Mouse (Mus musculus): ENCODE data around the gene Mrpl45. TPM values are rescaled to one million over a fixed set of nuclear protein-coding genes. Genes with fewer than 3 reads are reported as not detected.

Gene Mrpl45
- polyA plus RNA-seq (2017; shearing (Covaris generic)): 12.6 TPM

GRCm38 (mm10) chr11:97315504-97316503, at the start of gene Mrpl45:
Mrpl45 (plus strand) TSS chr11:97315716.

GRCm38 (mm10) chr11:97280216-97280861, 35.2 kb upstream of the Mrpl45 start, which contains the start of gene Npepps:
Npepps (minus strand) TSS chr11:97280638.

GRCm38 (mm10) chr11:97352027-97352684, 36.6 kb downstream of the Mrpl45 start, which contains the start of gene Gpr179:
Gpr179 (minus strand) TSS chr11:97352077.

GRCm38 (mm10) chr11:97361948-97362648, 46.6 kb downstream of the Mrpl45 start, which contains the start of gene Socs7:
Socs7 (plus strand) TSS chr11:97362551.

Other genes with a start within 250 kb of the Mrpl45 start
- gene Tbx21, start 200.4 kb upstream of the Mrpl45 start, polyA plus RNA-seq (2017; shearing (Covaris generic)): 208 TPM
- gene Tbkbp1, start 164.2 kb upstream of the Mrpl45 start, polyA plus RNA-seq (2017; shearing (Covaris generic)): 4.8 TPM
- 20.3 TPM for gene Kpnb1, start 127.8 kb upstream of the Mrpl45 start, polyA plus RNA-seq (2017; shearing (Covaris generic))
- gene Npepps, start 35.1 kb upstream of the Mrpl45 start, polyA plus RNA-seq (2017; shearing (Covaris generic)): 44.7 TPM
- 0.21 TPM for gene Gpr179, start 36.4 kb downstream of the Mrpl45 start, polyA plus RNA-seq (2017; shearing (Covaris generic))
- 1.4 TPM for gene Socs7, start 46.8 kb downstream of the Mrpl45 start, polyA plus RNA-seq (2017; shearing (Covaris generic))
- gene Arhgap23, start 99.8 kb downstream of the Mrpl45 start, polyA plus RNA-seq (2017; shearing (Covaris generic)): not detected
- gene 4933428G20Rik, start 184.6 kb downstream of the Mrpl45 start, polyA plus RNA-seq (2017; shearing (Covaris generic)): not detected